Mouse (Mus musculus) ES-Bruce4 (cell line): ENCODE measurements around the gene L3mbtl3. TPM values are rescaled to one million over a fixed set of nuclear protein-coding genes. Genes with fewer than 3 reads are reported as not detected.
A peak's percentile ranks its signal among the peaks of the same experiment; 100 is the strongest.

ENCODE experiments used
- H3K27ac ChIP-seq: 2 replicates; pipeline ENCODE4 v1.5.1; 2012; ENCODE audit warnings: low read length, inconsistent platforms; ENCODE audit not compliant: insufficient read depth
- H3K27me3 ChIP-seq: 2 replicates; pipeline ENCODE4 v1.6.1; 2012; ENCODE audit warnings: mild to moderate bottlenecking, low read length, inconsistent platforms; ENCODE audit not compliant: control insufficient read depth, poor library complexity, insufficient read depth, severe bottlenecking
- H3K36me3 ChIP-seq: 2 replicates; pipeline ENCODE4 v1.6.1; 2012; ENCODE audit warnings: inconsistent platforms, mild to moderate bottlenecking, low read length, moderate library complexity; ENCODE audit not compliant: control insufficient read depth, poor library complexity, insufficient read depth, severe bottlenecking
- H3K4me1 ChIP-seq: one replicate; pipeline ENCODE4 v1.8.1; 2011; ENCODE audit warnings: low read length; ENCODE audit not compliant: control insufficient read depth, insufficient read depth
- H3K4me3 ChIP-seq: 2 replicates; pipeline ENCODE4 v1.5.1; 2011; ENCODE audit warnings: low read depth, mild to moderate bottlenecking, low read length
- H3K9ac ChIP-seq: 2 replicates; pipeline ENCODE4 v1.6.1; 2012; ENCODE audit warnings: low read depth, mild to moderate bottlenecking, inconsistent platforms; ENCODE audit not compliant: poor library complexity, severe bottlenecking
- H3K9me3 ChIP-seq: replicated peaks from 2 replicates; pipeline ENCODE4 v1.6.1; 2012; ENCODE audit warnings: mild to moderate bottlenecking, low read length, inconsistent platforms; ENCODE audit not compliant: control insufficient read depth, poor library complexity, insufficient read depth, severe bottlenecking
- CTCF ChIP-seq: IDR thresholded peaks from one replicate; pipeline ENCODE4 v1.8.1; 2011; ENCODE audit warnings: low read depth, low read length
- EP300 ChIP-seq: IDR thresholded peaks from 2 replicates; pipeline ENCODE4 v1.6.1; 2011; ENCODE audit warnings: low read depth, low read length; ENCODE audit not compliant: insufficient read depth
- POLR2A ChIP-seq: IDR thresholded peaks from one replicate; pipeline ENCODE4 v1.8.1; 2011; ENCODE audit warnings: low read length; ENCODE audit not compliant: insufficient read depth
- polyA plus RNA-seq: library from polyadenylated mRNA; stranded (reverse); fragments of >200 nt; gene quantifications from 2 replicates; pipeline ENCODE4 v1.2.4, GENCODE M21; 2011; ENCODE audit warnings: low read depth; ENCODE audit not compliant: missing spikeins, insufficient read depth, insufficient read length

Gene L3mbtl3
- polyA plus RNA-seq, 1 experiment: 15.9 TPM

GRCm38 (mm10) chr10:26328843-26329242 is 46.9 kb downstream of the L3mbtl3 start:
- TF ChIP-seq POLR2A (no peak), CTCF (no peak), EP300 (no peak)
- H3K4me3 ChIP-seq: no peak overlapping the region
- no peaks in the 10 kb centered on the region for H3K27me3 ChIP-seq
- H3K4me1 ChIP-seq: peaks cover 5% of the 10 kb centered on the region
- no peak overlapping the region for H3K9ac ChIP-seq
- no peaks in the 10 kb centered on the region; the same call in 1 of the 2 replicates for H3K36me3 ChIP-seq
- no peak overlapping the region for H3K27ac ChIP-seq
- H3K9me3 ChIP-seq: no peaks in the 10 kb centered on the region

GRCm38 (mm10) chr10:26327691-26328542 is 47.9 kb downstream of the L3mbtl3 start:
- no peak overlapping the region for H3K27ac ChIP-seq
- TF ChIP-seq CTCF (no peak), POLR2A (no peak), EP300 (no peak)
- H3K4me1 ChIP-seq: peaks cover 4% of the 10 kb centered on the region

DNA sequence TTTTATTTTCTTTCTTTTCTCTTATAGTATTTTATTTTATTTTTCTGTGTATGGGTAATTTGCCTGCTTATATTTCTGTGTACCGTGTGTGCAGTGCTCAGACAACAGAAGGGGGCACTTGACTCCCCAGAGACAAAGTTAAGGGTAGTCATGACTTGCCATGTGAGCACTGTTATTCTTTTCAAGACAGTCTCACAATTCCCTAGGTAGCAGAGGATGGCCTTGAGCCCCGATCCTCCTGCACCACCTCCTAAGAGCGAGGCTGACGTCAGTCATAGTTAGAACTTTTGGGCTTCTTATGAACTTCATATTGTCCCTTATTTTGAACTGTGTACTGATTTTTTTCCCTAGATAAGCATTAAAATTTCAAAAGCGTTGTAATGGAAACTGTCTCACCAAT is 48.5 kb downstream of the L3mbtl3 start:
- H3K27ac ChIP-seq: no peak overlapping the region
- H3K27me3 ChIP-seq: no peaks in the 10 kb centered on the region
- no peaks in the 10 kb centered on the region; the same call in 1 of the 2 replicates for H3K36me3 ChIP-seq

More at GRCm38 (mm10) chr10:26327691-26328542, 47.9 kb downstream of the L3mbtl3 start:
- no peak overlapping the region for H3K9ac ChIP-seq
- no peak overlapping the region for H3K4me3 ChIP-seq
- H3K36me3 ChIP-seq: no peaks in the 10 kb centered on the region; the same call in 1 of the 2 replicates
- no peaks in the 10 kb centered on the region for H3K27me3 ChIP-seq
- H3K9me3 ChIP-seq: no peaks in the 10 kb centered on the region

DNA sequence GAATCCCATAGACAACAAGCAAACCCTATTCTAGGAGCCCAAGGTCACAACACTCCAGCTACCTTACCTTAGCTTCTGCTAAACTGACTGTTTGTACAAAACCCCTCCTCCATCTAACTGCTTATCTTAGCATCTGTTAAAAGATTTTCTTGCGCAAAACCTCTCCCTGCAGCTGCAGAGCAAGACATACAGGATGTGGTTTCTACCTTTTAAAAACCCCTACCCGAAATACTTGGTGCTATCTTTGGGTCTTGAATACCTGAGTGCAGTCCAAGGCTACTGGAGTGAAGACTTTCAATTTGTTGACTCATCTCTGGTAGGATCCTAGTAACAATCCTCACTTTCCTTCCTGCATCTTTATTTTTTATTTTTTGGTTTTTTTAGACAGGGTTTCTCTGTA is 50.5 kb downstream of the L3mbtl3 start:
- Histone ChIP-seq H3K4me3 (no peak overlapping the region), H3K27me3 (no peaks in the 10 kb centered on the region), H3K27ac (no peak overlapping the region), H3K36me3 (no peaks in the 10 kb centered on the region; the same call in 1 of the 2 replicates), H3K9me3 (no peaks in the 10 kb centered on the region), H3K9ac (no peak overlapping the region), H3K4me1 (peaks cover 2% of the 10 kb centered on the region)
- TF ChIP-seq CTCF: no peak

More for the DNA sequence above, 48.5 kb downstream of the L3mbtl3 start:
- no peak for TF ChIP-seq POLR2A
- Histone ChIP-seq H3K4me1 (peaks cover 2% of the 10 kb centered on the region), H3K4me3 (no peak overlapping the region), H3K9me3 (no peaks in the 10 kb centered on the region), H3K9ac (no peak overlapping the region)

DNA sequence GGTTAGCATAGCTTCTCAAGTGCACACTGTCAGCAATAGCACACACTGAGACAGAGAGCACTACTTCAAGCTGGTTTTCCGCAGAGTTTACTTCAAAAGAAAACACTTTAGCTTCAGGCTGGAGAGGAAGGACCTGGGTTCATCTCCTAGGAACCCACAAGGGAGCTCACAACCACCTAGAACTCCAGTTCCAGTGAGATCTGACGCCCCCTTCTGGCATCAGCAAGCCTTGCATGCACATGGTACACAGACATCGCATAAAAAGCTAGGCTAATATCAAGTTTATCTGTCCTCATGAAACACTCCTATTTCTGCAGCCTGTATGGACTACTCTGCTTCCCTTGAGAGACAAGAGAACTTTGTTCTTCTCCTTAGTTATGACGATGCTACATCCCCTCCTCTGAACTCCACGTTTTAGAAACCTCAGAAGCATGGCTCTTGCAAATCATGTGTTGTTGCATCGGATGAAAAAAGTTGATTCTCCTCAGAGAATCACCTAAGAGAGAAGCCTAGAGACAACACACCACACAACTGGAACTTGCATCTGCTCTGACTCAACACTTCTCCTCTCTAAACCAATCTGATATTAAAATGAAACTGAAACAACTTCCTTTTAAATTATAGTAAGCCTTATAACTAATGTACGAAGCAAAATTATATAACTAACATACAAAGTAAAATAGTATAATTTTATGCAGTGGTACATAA is 53.3 kb downstream of the L3mbtl3 start:
- Histone ChIP-seq H3K9me3 (no peaks in the 10 kb centered on the region), H3K27ac (no peak overlapping the region), H3K9ac (no peak overlapping the region), H3K4me3 (no peak overlapping the region), H3K4me1 (peaks cover 2% of the 10 kb centered on the region), H3K36me3 (no peaks in the 10 kb centered on the region; the same call in 1 of the 2 replicates), H3K27me3 (no peaks in the 10 kb centered on the region)
- TF ChIP-seq POLR2A (no peak), CTCF (peak; percentile 27)

- no peaks in the 10 kb centered on the region for H3K4me1 ChIP-seq
- H3K27me3 ChIP-seq: no peaks in the 10 kb centered on the region
- TF ChIP-seq EP300 (no peak), POLR2A (no peak), CTCF (no peak)
- H3K4me3 ChIP-seq: no peak overlapping the region
- no peaks in the 10 kb centered on the region for H3K9me3 ChIP-seq
- no peak overlapping the region for H3K27ac ChIP-seq
- no peak overlapping the region for H3K9ac ChIP-seq
- no peaks in the 10 kb centered on the region; the same call in 1 of the 2 replicates for H3K36me3 ChIP-seq
Observed at GRCm38 (mm10) chr10:26320679-26321078, 55.1 kb downstream of the L3mbtl3 start.
